Mouse (Mus musculus): ENCODE measurements at regions not wholly inside any gene's neighbourhood (a gene's known extent, or its start where the extent isn't known, plus 50 kb on each side); places are given as distances from the start of the nearest gene placed in this dataset.

- DNase-seq: no peak
These were observed 160.7 kb downstream of the Rpl36a-ps1 start for GRCm38 (mm10) chr14:98833230-98833999.

GRCm38 (mm10) chr14:98832401-98832800, 161.7 kb downstream of the Rpl36a-ps1 start:
- no peak for DNase-seq

GRCm38 (mm10) chr14:98829958-98830633, 164.0 kb downstream of the Rpl36a-ps1 start:
- DNase-seq: no peak

GRCm38 (mm10) chr14:98827490-98827889, 166.6 kb downstream of the Rpl36a-ps1 start:
- DNase-seq: no peak

- no peak for DNase-seq
These were observed 180.5 kb downstream of the Rpl36a-ps1 start for GRCm38 (mm10) chr14:98813657-98814056.

GRCm38 (mm10) chr14:98810259-98811042, 183.7 kb downstream of the Rpl36a-ps1 start:
- DNase-seq: peak; percentile 2

- no peak for DNase-seq
These were observed 186.0 kb downstream of the Rpl36a-ps1 start for GRCm38 (mm10) chr14:98808117-98808516.

- DNase-seq: no peak
These were observed 189.1 kb downstream of the Rpl36a-ps1 start for GRCm38 (mm10) chr14:98805066-98805465.

- no peak for DNase-seq
These were observed 192.8 kb downstream of the Rpl36a-ps1 start for GRCm38 (mm10) chr14:98801293-98801692.

GRCm38 (mm10) chr14:98791970-98792369, 202.1 kb downstream of the Rpl36a-ps1 start:
- no peak for DNase-seq

GRCm38 (mm10) chr14:98791232-98791906, 202.7 kb downstream of the Rpl36a-ps1 start:
- no peak for DNase-seq

GRCm38 (mm10) chr14:98789794-98790193, 204.3 kb downstream of the Rpl36a-ps1 start:
- DNase-seq: no peak

GRCm38 (mm10) chr14:98781711-98782110, 212.4 kb downstream of the Rpl36a-ps1 start:
- no peak for DNase-seq

- DNase-seq: no peak
These were observed 222.0 kb downstream of the Rpl36a-ps1 start for GRCm38 (mm10) chr14:98772080-98772479.

- no peak for DNase-seq
These were observed 225.3 kb downstream of the Rpl36a-ps1 start for GRCm38 (mm10) chr14:98768845-98769244.

GRCm38 (mm10) chr14:98767481-98767880, 226.6 kb downstream of the Rpl36a-ps1 start:
- DNase-seq: no peak

GRCm38 (mm10) chr14:98765358-98765757, 228.8 kb downstream of the Rpl36a-ps1 start:
- DNase-seq: no peak

GRCm38 (mm10) chr14:98750766-98751165, 243.4 kb downstream of the Rpl36a-ps1 start:
- no peak for DNase-seq

- DNase-seq: no peak
These were observed 244.8 kb downstream of the Rpl36a-ps1 start for GRCm38 (mm10) chr14:98749086-98750027.

GRCm38 (mm10) chr14:98747159-98747775, 246.9 kb downstream of the Rpl36a-ps1 start:
- DNase-seq: no peak

GRCm38 (mm10) chr14:98730375-98730774, 263.7 kb downstream of the Rpl36a-ps1 start:
- DNase-seq: no peak
